Mouse (Mus musculus): ENCODE measurements around the gene Spa17.

- no peak for TF ChIP-seq CTCF (IDR thresholded peaks at IDR 0.05; ENCODE audit: low read depth, low read length)
- TF ChIP-seq POLR2A (IDR thresholded peaks at IDR 0.05; ENCODE audit: borderline replicate concordance, low read depth, low read length), result no peak
These were observed 11.0 kb upstream of the Spa17 start for GRCm38 (mm10) chr9:37624502-37624901.
